Mouse (Mus musculus): ENCODE results near the gene Lman2l. TPM values are rescaled to one million over a fixed set of nuclear protein-coding genes. Genes with fewer than 3 reads are reported as not detected.

The Lman2l gene
- polyA plus RNA-seq, 1 experiment from 2014 or later, result 52.0 TPM

DNA sequence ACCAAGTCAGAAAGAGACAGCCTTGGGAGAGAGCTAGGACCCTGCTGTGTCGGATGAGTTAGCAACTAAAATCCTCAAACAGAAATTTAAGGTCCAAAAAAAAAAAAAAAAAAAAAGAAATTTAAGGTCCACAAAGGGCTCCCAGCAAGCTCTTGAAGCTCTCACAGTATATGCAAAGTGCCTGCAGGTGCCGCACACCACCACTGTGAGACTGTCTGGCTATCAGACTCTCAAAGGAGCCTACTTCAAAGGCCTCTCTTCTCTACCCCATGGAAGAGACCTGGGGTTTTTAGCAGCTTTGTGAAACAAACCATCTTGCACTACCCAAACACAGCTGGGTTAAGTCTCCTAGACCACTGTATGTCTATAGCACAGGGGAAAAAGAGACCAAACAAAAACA is 15.6 kb downstream of the Lman2l start:
- Histone ChIP-seq H3K9ac (no peak overlapping the region), H3K27me3 (no peaks in the 10 kb centered on the region), H3K9me3 (replicated peaks) (no peaks in the 10 kb centered on the region), H3K27ac (replicated peaks) (no peak overlapping the region), H3K4me3 (replicated peaks) (no peak overlapping the region), H3K4me1 (no peaks in the 10 kb centered on the region), H3K36me3 (peaks cover 83% of the 10 kb centered on the region), H3K4me2 (replicated peaks) (no peak overlapping the region)
- no peak for ATAC-seq (ENCODE audit: insufficient number of reproducible peaks, low FRiP score, low TSS enrichment, low read depth)
- 85% methylated on average over 2 of the region's 2 CpGs for WGBS

DNA sequence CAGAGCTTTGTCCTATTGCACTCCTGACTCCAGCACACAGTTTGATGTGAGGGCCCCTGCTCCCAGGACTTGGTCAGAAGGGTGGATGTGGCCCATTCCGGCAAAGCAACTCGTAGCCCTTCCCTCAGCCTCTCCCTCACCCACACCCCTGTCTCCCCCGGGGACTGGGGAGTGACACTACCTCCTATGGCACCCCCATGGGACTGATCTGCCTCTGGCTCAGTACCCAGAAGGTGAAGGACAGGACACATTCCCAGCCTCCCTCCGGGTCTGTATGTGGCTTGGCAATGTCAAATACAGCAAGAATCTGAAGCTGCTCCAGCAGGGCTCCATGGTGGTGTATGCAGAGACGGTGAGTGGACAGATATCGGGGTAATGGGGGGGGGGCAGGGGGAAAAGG is 40.5 kb downstream of the Lman2l start:
- Histone ChIP-seq H3K27me3 (no peaks in the 10 kb centered on the region), H3K4me2 (replicated peaks) (no peak overlapping the region), H3K4me3 (replicated peaks) (no peak overlapping the region), H3K9ac (no peak overlapping the region), H3K36me3 (no peaks in the 10 kb centered on the region), H3K9me3 (replicated peaks) (no peaks in the 10 kb centered on the region), H3K4me1 (no peaks in the 10 kb centered on the region; the same call in 1 of the 2 replicates), H3K27ac (replicated peaks) (no peak overlapping the region)
- ATAC-seq (ENCODE audit: insufficient number of reproducible peaks, low FRiP score, low TSS enrichment, low read depth), result no peak
- 89% methylated on average over 6 of the region's 6 CpGs for WGBS

DNA sequence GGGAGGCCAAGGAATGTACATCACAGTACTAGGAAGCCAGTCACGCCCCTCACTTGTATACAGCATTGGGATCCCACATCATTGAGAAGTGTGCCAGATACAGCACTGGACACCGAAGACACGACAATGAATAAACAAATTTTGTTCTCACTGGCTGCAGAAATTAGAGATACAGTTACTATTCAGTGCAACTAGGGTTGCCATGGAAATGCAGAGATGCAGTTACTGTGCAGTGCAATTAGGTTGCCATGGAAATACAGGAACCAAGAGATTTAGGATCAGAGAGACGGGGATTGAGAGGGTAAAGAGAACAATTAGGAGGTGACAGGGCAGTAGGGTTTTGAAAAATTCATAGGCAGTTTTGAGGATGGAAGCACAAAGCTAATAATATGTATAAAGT is 43.6 kb downstream of the Lman2l start:
- H3K4me2 ChIP-seq (replicated peaks), result no peak overlapping the region
- H3K36me3 ChIP-seq, result no peaks in the 10 kb centered on the region
- no peaks in the 10 kb centered on the region for H3K9me3 ChIP-seq (replicated peaks)
- no peak overlapping the region for H3K4me3 ChIP-seq (replicated peaks)
- no peak overlapping the region for H3K27ac ChIP-seq (replicated peaks)
- no peak overlapping the region for H3K9ac ChIP-seq
- H3K4me1 ChIP-seq, result no peaks in the 10 kb centered on the region; the same call in 1 of the 2 replicates
- H3K27me3 ChIP-seq, result no peaks in the 10 kb centered on the region
- ATAC-seq (ENCODE audit: insufficient number of reproducible peaks, low FRiP score, low TSS enrichment, low read depth), result no peak
- WGBS, result 58% methylated on average over 4 of the region's 4 CpGs

DNA sequence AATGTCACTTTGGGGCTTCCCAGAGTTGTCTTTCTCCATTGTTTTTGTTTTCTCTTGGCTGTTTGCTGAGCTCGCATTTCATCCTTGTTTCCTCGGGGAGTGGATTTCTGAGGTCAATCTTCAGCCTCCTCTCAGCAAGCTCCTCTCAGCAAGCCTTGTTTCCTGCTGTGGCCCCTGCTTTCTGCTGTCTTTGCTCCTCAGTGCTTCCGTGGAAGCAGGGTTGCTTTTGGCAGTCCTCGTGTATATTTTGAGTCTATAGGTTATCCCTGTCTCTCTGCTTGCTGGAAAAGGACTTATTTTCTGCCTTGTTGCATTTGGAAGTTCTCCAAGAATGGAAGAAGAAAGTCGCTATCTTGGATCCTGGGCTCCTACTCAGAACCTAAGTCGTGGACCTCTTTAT is 48.0 kb downstream of the Lman2l start:
- Histone ChIP-seq H3K4me1 (no peaks in the 10 kb centered on the region; the same call in 1 of the 2 replicates), H3K9me3 (replicated peaks) (no peaks in the 10 kb centered on the region), H3K36me3 (no peaks in the 10 kb centered on the region), H3K4me3 (replicated peaks) (no peak overlapping the region), H3K27ac (replicated peaks) (no peak overlapping the region), H3K9ac (no peak overlapping the region), H3K27me3 (no peaks in the 10 kb centered on the region), H3K4me2 (replicated peaks) (no peak overlapping the region)
- ATAC-seq (ENCODE audit: insufficient number of reproducible peaks, low FRiP score, low TSS enrichment, low read depth), result no peak
- WGBS, result 17% methylated on average over 6 of the region's 6 CpGs

DNA sequence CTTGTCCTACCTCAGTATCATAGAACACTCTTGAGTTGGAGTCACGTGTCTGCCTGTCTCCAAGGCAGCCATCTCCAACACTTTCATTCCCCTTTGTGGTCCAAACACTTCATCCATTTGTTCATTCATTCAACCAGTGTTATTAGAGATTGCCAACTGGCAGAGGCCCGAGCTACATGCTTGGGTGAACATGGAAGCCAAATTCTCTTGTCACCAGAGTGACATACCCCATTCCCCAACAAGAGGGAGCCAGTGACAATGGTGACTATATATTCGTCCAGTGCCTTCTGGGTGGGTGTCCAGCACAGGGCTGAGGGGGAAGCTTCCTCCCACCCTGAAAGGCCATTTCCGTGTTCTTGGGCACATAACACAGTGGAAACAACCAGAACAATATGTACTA is 65.5 kb downstream of the Lman2l start:
- no peaks in the 10 kb centered on the region for H3K36me3 ChIP-seq
- 77% methylated on average over 4 of the region's 4 CpGs for WGBS
- ATAC-seq (ENCODE audit: insufficient number of reproducible peaks, low FRiP score, low TSS enrichment, low read depth), result no peak
- H3K27me3 ChIP-seq, result no peaks in the 10 kb centered on the region
- H3K4me1 ChIP-seq, result no peaks in the 10 kb centered on the region
- no peak overlapping the region for H3K4me3 ChIP-seq (replicated peaks)
- H3K9me3 ChIP-seq (replicated peaks), result no peaks in the 10 kb centered on the region
- no peak overlapping the region for H3K9ac ChIP-seq
- H3K4me2 ChIP-seq (replicated peaks), result no peak overlapping the region
- H3K27ac ChIP-seq (replicated peaks), result no peak overlapping the region

DNA sequence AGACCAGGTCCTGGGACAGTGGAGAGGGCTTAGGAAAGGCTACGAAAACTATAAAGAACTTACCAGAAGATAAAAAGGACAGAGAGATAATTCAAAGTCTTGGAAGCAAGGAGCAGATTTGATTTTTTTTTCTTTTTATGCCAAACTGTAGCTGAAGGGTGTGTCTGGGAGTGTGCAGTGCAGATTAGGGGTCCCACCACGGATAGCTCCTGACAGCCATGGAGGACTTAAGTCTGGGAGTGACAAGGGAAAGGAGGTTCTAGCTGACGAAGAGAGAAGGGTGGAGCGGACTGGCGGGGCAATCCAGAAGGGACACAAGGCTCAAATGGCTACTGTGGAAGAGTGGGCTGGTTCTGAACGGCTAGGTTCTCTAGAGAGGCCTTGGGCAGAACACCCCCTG is 66.2 kb downstream of the Lman2l start:
- Histone ChIP-seq H3K4me3 (replicated peaks) (no peak overlapping the region), H3K4me2 (replicated peaks) (no peak overlapping the region), H3K27ac (replicated peaks) (no peak overlapping the region), H3K36me3 (no peaks in the 10 kb centered on the region), H3K4me1 (no peaks in the 10 kb centered on the region), H3K27me3 (no peaks in the 10 kb centered on the region), H3K9me3 (replicated peaks) (no peaks in the 10 kb centered on the region), H3K9ac (no peak overlapping the region)
- no peak for ATAC-seq (ENCODE audit: insufficient number of reproducible peaks, low FRiP score, low TSS enrichment, low read depth)
- 71% methylated on average over 6 of the region's 6 CpGs for WGBS

DNA sequence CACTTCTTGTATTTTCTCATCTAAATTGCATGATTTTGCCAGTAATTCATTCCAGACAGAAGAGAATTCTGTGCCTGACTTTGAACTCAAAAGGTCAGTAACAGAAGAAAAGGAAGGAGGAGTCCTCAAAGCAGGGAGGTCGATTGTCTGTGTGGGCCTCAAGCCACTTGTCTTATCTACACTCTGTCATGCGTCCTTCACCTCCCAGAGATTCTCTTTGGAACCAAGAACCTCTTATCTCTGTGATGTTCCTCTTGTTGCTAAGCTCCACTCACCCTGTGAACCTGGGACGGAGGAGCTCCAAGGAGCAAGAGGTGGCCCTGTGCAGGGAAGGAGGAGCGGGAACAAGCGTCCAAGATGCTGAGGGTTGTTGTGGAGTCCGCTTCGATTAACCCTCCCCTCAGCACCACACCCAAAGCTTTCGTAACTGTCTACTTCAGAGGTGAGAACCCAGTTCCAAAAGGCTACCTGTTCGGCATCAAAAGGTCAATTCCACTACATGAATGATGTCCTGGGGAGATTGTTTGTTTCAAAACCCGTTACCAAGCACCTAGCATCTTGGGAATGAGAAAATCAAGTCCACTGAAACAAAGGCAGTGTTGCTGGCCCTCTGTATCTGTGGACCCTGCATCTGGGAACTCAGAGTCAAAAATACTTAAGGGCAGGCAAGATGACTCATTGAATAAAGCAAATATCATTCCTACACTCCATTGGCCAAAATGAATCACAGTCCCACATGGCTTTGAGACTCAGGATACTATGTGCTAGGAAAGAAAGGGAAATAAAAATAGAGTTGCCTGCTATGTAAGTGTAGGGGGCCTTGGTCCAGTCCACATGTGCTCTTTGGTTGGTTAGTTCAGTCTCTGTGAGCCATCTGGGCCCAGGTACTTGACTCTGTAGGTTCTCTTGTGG is 72.9 kb downstream of the Lman2l start, which contains the start of gene Fer1l5:
Gene Fer1l5 (plus strand): TSS at position 358 of the 912 bp plus-strand sequence.
- Histone ChIP-seq H3K27ac (replicated peaks) (no peak within 1 kb of the TSS), H3K4me3 (replicated peaks) (no peak within 1 kb of the TSS), H3K4me2 (replicated peaks) (no peak within 1 kb of the TSS), H3K9me3 (replicated peaks) (no peaks in the 10 kb centered on the region), H3K27me3 (no peaks in the 10 kb centered on the region), H3K4me1 (peaks cover 12% of the 10 kb centered on the region), H3K36me3 (no peaks in the 10 kb centered on the region), H3K9ac (no peak within 1 kb of the TSS)
- 75% methylated on average over 10 of the region's 10 CpGs for WGBS
- ATAC-seq (ENCODE audit: insufficient number of reproducible peaks, low FRiP score, low TSS enrichment, low read depth), result no peak

DNA sequence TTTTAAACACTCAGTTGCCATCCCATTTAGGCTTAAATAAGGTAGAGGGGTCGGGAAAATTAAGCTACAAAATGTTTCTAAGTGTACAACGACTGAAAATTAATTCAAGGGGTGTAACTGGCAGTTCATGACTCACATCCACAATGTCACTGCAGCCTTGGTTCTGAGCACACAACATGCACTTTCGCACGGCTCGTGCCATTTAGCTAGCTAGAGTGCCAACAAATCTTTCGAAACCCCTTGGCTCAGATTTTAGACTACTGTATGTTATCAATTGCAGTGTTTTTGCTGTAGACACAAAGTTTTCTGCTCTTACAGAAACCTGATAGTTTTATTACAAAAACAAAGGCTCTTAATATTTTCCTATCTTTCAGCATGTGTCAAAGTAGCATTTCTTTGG is 74.2 kb downstream of the Lman2l start:
- peaks cover 13% of the 10 kb centered on the region for H3K4me1 ChIP-seq
- H3K4me3 ChIP-seq (replicated peaks), result no peak overlapping the region
- peaks cover 2% of the 10 kb centered on the region; the same call in 1 of the 2 replicates for H3K36me3 ChIP-seq
- no peak overlapping the region for H3K9ac ChIP-seq
- H3K9me3 ChIP-seq (replicated peaks), result no peaks in the 10 kb centered on the region
- no peak overlapping the region for H3K27ac ChIP-seq (replicated peaks)
- H3K27me3 ChIP-seq, result no peaks in the 10 kb centered on the region
- no peak overlapping the region for H3K4me2 ChIP-seq (replicated peaks)
- 77% methylated on average over 6 of the region's 6 CpGs for WGBS
- no peak for ATAC-seq (ENCODE audit: insufficient number of reproducible peaks, low FRiP score, low TSS enrichment, low read depth)

Other genes with a start within 250 kb of the Lman2l start
- gene Uggt1, start 200.6 kb downstream of the Lman2l start, polyA plus RNA-seq (2015; fragmentation: Nextera tagmentation; extraction: Ambion mirVana), result 56.8 and 57.2 TPM in 2 replicates
- 1.5 and 2.2 TPM in 2 replicates for gene Neurl3, start 170.6 kb downstream of the Lman2l start, polyA plus RNA-seq (2015; fragmentation: Nextera tagmentation; extraction: Ambion mirVana)
- gene Arid5a, start 137.5 kb downstream of the Lman2l start, polyA plus RNA-seq (2015; fragmentation: Nextera tagmentation; extraction: Ambion mirVana), result 15.5 and 16.1 TPM in 2 replicates
- 42.2 TPM in 2 replicates for gene Kansl3, start 76.1 kb downstream of the Lman2l start, polyA plus RNA-seq (2015; fragmentation: Nextera tagmentation; extraction: Ambion mirVana)
- 1.0 and 1.2 TPM in 2 replicates for gene Fer1l5, start 73.0 kb downstream of the Lman2l start, polyA plus RNA-seq (2015; fragmentation: Nextera tagmentation; extraction: Ambion mirVana)
- gene Cnnm4, start 26.3 kb upstream of the Lman2l start, polyA plus RNA-seq (2015; fragmentation: Nextera tagmentation; extraction: Ambion mirVana), result 15.0 and 15.8 TPM in 2 replicates
- gene Cnnm3, start 66.6 kb upstream of the Lman2l start, polyA plus RNA-seq (2015; fragmentation: Nextera tagmentation; extraction: Ambion mirVana), result 3.8 and 4.3 TPM in 2 replicates
- gene Ankrd23, start 91.6 kb upstream of the Lman2l start, polyA plus RNA-seq (2015; fragmentation: Nextera tagmentation; extraction: Ambion mirVana), result 17.6 and 21.6 TPM in 2 replicates
- 0.25 and 0.40 TPM in 2 replicates for gene Gm42417, start 94.2 kb upstream of the Lman2l start, polyA plus RNA-seq (2015; fragmentation: Nextera tagmentation; extraction: Ambion mirVana)
- 25.7 and 29.5 TPM in 2 replicates for gene Ankrd39, start 102.2 kb upstream of the Lman2l start, polyA plus RNA-seq (2015; fragmentation: Nextera tagmentation; extraction: Ambion mirVana)
- gene Sema4c, start 113.1 kb upstream of the Lman2l start, polyA plus RNA-seq (2015; fragmentation: Nextera tagmentation; extraction: Ambion mirVana), result 18.6 and 19.6 TPM in 2 replicates
- 1.3 and 3.5 TPM in 2 replicates for gene Fam178b, start 237.9 kb upstream of the Lman2l start, polyA plus RNA-seq (2015; fragmentation: Nextera tagmentation; extraction: Ambion mirVana)
- gene Cox5b, start 246.2 kb upstream of the Lman2l start, polyA plus RNA-seq (2015; fragmentation: Nextera tagmentation; extraction: Ambion mirVana), result 549 and 569 TPM in 2 replicates

Data from embryonic facial prominence, embryonic 15.5 days (tissue).